Mouse (Mus musculus): ENCODE results near the gene Mier2.

GRCm38 (mm10) chr10:79594872-79595589 is 40.0 kb upstream of the Mier2 start:
- TF ChIP-seq CTCF (IDR thresholded peaks at IDR 0.05; ENCODE audit: extremely low read depth, insufficient read depth, insufficient read length, insufficient replicate concordance) = peak; percentile 81; the same call in 1 of the 2 replicates
- no peak for TF ChIP-seq POLR2A (IDR thresholded peaks at IDR 0.05; ENCODE audit: low read depth, low read length)
